ENCODE assay signal across 8 mouse cellular contexts in the genomic region with DNA sequence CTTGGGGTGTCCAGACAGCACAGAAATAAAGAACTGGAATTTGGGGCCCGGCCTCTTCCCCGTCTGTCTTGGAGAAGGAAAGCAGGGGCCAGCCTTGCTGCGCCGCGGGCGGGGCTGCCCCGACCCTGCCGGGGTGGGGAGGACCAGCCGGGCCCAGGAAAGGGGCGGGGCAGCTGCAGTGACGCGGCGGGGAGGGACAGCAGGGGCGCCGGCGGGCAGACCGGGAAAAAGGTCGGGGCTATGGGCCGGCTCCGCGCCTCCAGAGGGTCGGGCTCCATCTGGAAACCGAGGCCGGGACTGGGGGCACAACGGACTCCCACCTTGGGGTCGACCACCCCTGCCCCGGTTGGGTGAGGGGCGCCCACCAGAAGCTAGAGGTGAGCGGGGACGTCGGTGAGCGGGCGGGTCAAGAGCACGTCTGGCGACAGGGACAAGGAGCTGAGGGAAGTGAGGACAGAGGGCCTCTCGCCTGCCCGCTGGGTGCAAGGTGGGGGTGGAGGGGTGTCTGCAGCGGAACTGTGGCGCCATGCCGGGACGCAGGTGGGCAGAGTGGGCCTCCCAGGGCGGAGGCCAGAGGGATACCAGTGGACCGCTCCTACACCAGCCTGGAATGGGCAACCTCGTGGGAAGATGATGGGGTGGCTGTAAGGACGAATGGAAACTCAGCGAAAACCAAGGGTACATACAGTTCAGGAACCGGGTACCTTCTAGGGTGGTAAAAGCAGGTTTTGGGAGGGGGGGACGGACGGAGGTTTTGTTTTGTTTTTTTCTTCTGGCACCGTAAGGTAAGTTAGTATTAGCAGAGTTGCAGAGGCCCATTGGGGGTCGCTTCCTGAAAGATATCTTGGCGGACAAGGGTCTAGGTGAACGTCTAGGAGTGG. TPM values are rescaled to one million over a fixed set of nuclear protein-coding genes. Genes with fewer than 3 reads are reported as not detected.
A peak's percentile ranks its signal among the peaks of the same experiment; 100 is the strongest.
DNase-seq lines count a peak whose midpoint lies in the region; ATAC-seq lines count a peak whose summit lies in the region.

A gene (plus strand): TSS at position 162 of the 881 bp plus-strand sequence.

- no peaks in the 10 kb centered on the region for H3K9me3 ChIP-seq in hindbrain, embryonic 16.5 days (ENCODE audit: control insufficient read depth, low read length)

- no peaks in the 10 kb centered on the region for H3K36me3 ChIP-seq in hindbrain, embryonic 16.5 days (ENCODE audit: control insufficient read depth, insufficient read depth, low read length)

- peak within 1 kb of the TSS; percentile 70 for H3K27ac ChIP-seq in hindbrain, embryonic 16.5 days (ENCODE audit: low read depth, low read length)

- WGBS in hindbrain, embryonic 16.5 days: 2% methylated on average over 52 of the region's 53 CpGs

- H3K27me3 ChIP-seq in hindbrain, embryonic 16.5 days (replicated peaks; ENCODE audit: control insufficient read depth, insufficient read depth, low read length): no peaks in the 10 kb centered on the region

- peak within 1 kb of the TSS; percentile 67 for H3K4me3 ChIP-seq in hindbrain, embryonic 16.5 days (ENCODE audit: low read length)

- intact Hi-C loops in left cerebral cortex, postnatal 25 days (cut with DNase I): loop anchor here (5.0 kb wide), 1 partner anchor 127 kb away; no protein-coding TSS in a partner anchor

- peak within 1 kb of the TSS; percentile 80 for H3K9ac ChIP-seq in hindbrain, embryonic 16.5 days (ENCODE audit: low read depth, low read length)

- DNase-seq in MN1 (ENCODE audit: low spot score): peak; percentile 60
- DNase-seq in cerebellum, adult 9-10 months: peak; percentile 73
- peak; percentile 74 for DNase-seq in gastrocnemius, postnatal 10 days
- peak; percentile 53 to 55 for DNase-seq in left cerebral cortex, postnatal 25 days (ENCODE audit: low spot score in 2 of 2)
- peak; percentile 30 for DNase-seq in mesoderm, embryonic 11.5 days (ENCODE audit: low read depth, low spot score)
- DNase-seq in spleen, adult 18-20 months: peak; percentile 83 to 91

- ATAC-seq in hindbrain, embryonic 16.5 days: no peak
- ATAC-seq in megakaryocyte progenitor cell, adult 5-6 weeks (replicated peaks; ENCODE audit: poor library complexity): no peak

- H3K4me1 ChIP-seq in hindbrain, embryonic 16.5 days (ENCODE audit: control insufficient read depth, insufficient read depth, low read depth, low read length): peaks cover 49% of the 10 kb centered on the region

- peak within 1 kb of the TSS; percentile 78 for H3K4me2 ChIP-seq in hindbrain, embryonic 16.5 days (ENCODE audit: low read length)

RNA-seq across cellular contexts. Expression of the gene that starts here (rescaled TPM):
- 1 to 10 TPM; 4.2 to 5.5 TPM for total RNA-seq in gastrocnemius, postnatal 10 days (2021)
- polyA plus RNA-seq in hindbrain, embryonic 16.5 days (2015; fragmentation: Nextera tagmentation; extraction: Ambion mirVana): 87.3 and 91.9 TPM in 2 replicates
- total RNA-seq in left cerebral cortex, postnatal 25 days (2021): 100 to 1,000 TPM; 208 to 215 TPM
- total RNA-seq in megakaryocyte progenitor cell, adult 5-6 weeks (2015): 7.8 and 11.2 TPM in 2 replicates
- 6.8 and 17.2 TPM in 2 replicates for total RNA-seq in megakaryocyte progenitor cell, adult 5-6 weeks (2017)

Comparison
In these comparisons a context has a peak if more than half of its experiments do, and no peak if none do; other contexts are left out.
1. RNA of the gene that starts here (total RNA-seq): 208 to 215 TPM in left cerebral cortex, postnatal 25 days; 6.8 to 17.2 TPM in megakaryocyte progenitor cell, adult 5-6 weeks and 4.2 to 5.5 TPM in gastrocnemius, postnatal 10 days; every median in the first group is over 10 times any median in the second.
2. DNase-seq: peak in every context shown above with its lines; median percentile 87 in spleen, adult 18-20 months; 74 in gastrocnemius, postnatal 10 days; 73 in cerebellum, adult 9-10 months; 60 in MN1; 54 in left cerebral cortex, postnatal 25 days; 30 in mesoderm, embryonic 11.5 days.